Mouse (Mus musculus) gastrocnemius, postnatal 25 days (tissue): ENCODE measurements around the gene Mthfd2. TPM values are rescaled to one million over a fixed set of nuclear protein-coding genes. Genes with fewer than 3 reads are reported as not detected.
"Not testable (repeated sequence)": the region's sequence is repeated elsewhere in the genome, so short reads cannot be mapped to it uniquely, and the experiment has no call there.

Experiments
- DNase-seq: peaks from one replicate; pipeline ENCODE4 v3.0.0; 2022
- long read RNA-seq, 2 experiments: library from polyadenylated mRNA; stranded (forward); transcript quantifications; one replicate each; pipeline ENCODE4 v2.0.0; 2021
- total RNA-seq, 2 experiments: library from RNA; stranded (reverse); gene quantifications; 1 replicate in 1 of 2; 2 replicates in 1 of 2; pipeline ENCODE4 v1.2.3; 2021

Mthfd2 gene
- 1 to 10 TPM; 4.4 to 4.8 TPM for total RNA-seq
- long read RNA-seq, experiment 1, transcript Mthfd2-201 (8 exons, 2,085 nt) = major isoform, 7 of 9 reads
- long read RNA-seq, experiment 1, partial matches to known transcripts = 0 of 9 reads
- long read RNA-seq, experiment 1, other reads (novel, unspliced or antisense) = 2 of 9 reads
- long read RNA-seq, experiment 2, transcript Mthfd2-201 (8 exons, 2,085 nt) = major isoform, 10 of 12 reads
- long read RNA-seq, experiment 2, partial matches to known transcripts = 0 of 12 reads
- long read RNA-seq, experiment 2, other reads (novel, unspliced or antisense) = 2 of 12 reads

- DNase-seq = peak; percentile 94
Measured at GRCm38 (mm10) chr6:83325525-83326393, at the start of gene Mthfd2, which contains the start of gene Mob1a. TSS of gene Mthfd2 (minus strand) at chr6:83325908. TSS of gene Mob1a (plus strand) at chr6:83326016.

- no peak for DNase-seq
Measured at GRCm38 (mm10) chr6:83373704-83374300, 48.1 kb upstream of the Mthfd2 start.

DNA sequence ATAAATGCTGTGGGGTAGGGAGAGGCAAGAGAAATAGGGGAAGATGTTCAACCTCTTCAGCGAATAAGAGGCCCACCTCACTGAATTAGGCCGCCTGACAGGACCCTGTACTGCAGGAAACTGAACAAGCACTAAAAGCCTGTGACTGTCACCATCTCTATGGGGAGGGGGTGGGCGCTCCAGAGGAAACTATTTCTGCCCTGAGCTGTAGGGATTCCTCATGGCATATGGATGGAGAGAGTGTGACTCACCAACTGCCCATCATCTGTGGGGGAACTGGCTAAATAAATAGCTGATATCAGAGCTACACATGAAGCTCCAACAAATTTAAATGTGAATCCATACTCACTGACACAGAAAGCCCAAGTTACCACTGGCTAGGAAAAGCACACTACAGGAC, 45.6 kb upstream of the Mthfd2 start:
- no peak for DNase-seq

DNA sequence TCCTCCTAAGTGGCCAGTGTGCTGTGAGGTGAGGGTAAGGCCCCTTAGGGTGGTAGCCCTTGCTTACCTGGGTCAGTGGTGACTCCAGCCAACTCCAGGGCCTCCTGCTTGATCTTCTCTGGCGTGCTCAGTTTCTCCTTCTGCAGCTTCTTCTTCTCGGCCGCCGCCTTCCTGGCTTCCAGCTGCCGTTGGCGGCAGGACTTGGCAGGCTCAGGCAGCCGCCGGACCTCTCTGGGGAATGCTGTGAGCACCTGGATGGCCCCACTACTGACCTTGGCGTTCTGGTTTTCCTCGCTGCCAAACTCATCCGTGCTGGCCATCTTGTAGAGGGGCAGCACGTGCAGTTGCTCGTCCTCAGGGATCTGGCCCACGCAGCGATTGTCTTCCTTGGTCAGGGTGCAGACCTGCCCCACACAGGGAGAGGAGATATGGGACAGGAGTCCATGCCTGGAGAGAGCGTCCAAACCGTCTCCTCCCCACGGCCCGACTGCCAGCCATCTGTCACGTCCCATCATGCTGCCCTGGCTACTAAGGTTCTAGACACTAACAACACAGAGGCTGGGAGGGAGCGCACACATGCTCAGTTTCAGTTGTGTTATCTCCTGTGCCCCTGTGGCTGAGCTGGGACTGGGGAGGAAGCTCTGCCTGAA, 44.7 kb upstream of the Mthfd2 start:
- peak; percentile 29 for DNase-seq

DNA sequence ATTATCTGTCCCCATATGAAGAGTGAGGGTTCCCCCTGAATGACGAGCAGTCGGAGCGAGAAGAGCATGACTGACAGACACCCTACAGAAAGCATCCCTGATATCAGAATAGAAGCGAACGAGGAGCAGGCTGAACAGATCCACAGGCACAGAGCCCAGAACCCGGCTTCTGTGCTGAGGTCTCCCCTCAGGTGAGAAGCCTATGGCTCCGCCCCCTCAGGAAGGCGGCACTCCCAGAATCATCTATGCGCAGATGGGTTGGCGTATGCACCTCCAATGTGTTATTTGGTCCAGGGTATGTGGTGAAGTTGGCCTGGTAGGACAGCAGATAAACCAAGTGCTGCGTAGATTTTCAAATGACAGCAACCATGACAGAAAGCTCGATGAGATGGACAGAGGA, 37.4 kb upstream of the Mthfd2 start:
- DNase-seq = no peak

- no peak for DNase-seq
Measured at GRCm38 (mm10) chr6:83361523-83362248, 36.0 kb upstream of the Mthfd2 start.

DNA sequence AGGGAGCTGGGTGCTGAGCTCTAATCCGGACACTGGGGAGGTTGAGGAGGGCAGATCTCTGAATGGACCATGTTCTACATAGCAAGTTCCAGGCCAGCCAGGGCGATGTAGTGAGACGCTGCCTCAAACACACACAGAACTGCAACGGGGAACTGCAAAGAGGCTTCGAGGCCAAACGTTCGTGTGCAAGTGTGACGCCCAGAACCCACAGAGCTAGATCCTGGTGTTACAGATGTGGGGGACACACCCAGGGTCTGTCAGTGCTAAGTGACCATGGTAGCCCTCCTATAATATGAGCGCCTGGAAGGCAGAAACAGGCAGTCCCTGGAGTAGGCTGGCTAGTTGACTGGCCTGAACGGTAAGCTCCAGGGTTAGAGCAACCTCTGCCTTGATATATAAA, 31.7 kb upstream of the Mthfd2 start:
- no peak for DNase-seq

DNA sequence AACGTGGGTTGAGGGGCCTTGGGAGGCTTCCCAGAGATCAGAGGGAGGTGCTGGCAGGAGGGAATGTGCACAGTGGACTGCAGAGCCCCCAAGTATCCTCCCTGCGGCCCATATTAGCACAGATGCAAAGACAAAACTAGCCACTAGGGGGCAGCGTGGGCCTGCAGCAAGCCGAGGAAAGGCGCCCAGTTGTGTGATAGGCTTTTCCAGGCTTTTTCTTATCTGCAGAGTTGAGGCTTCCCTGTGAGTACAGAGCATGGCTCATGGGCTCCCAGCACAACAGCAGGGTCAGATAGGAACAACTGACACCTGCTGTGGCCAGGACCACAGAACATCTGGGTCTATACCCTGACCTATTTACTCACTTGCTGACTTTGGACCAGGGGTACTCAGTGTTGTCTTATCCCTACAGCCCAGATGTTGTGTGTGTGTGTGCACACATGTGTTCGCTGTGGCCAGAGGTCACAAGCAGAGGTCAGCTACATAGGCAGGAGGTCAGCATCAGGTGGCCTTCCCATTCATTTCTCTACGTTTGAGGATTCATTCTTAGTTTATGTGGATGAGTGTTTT, 30.9 kb upstream of the Mthfd2 start:
- peak; percentile 71 for DNase-seq

DNA sequence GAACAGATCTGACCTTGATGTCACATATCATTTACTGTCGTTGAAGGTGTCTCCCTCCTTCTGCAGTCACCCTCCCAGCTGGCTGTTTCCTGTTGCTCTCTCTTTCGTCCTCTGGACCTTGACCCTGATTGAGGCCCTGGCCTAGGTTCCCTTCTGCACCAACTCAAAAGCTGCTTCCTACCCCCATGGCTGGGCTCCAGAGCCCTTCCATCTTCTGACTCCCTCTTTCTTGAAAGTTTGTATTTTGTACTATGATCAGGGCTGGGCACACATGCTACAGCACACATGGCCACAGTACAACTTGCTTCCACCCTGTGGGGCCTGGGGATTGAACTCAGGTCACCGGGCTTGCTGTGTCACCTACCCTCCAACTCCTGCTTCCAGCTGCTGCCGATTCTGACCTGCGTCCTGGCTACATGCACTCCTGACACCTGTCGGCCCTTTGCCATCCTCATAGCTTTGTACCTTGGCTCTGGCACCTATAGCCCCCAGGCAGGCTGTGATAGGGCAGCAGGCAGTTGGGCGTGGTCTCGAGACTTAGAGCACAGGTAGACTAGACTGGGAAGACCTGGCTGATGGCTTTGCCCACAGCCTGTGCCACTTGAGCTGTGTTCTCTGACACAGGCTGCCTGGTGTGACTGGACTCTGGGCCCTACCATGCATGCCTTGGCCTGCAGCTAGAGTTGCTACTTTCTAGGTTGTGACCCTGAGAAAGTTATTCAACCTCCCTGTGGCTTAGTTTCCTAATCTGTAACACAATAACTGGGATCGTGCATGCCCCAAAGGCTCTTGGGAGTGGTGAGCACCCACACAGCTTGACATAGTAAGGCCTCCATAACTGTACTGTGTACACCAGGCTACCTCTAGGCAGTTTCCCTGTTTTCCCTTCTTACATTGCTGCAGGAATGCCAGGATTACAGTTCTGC, 29.4 kb upstream of the Mthfd2 start:
- DNase-seq = no peak

DNA sequence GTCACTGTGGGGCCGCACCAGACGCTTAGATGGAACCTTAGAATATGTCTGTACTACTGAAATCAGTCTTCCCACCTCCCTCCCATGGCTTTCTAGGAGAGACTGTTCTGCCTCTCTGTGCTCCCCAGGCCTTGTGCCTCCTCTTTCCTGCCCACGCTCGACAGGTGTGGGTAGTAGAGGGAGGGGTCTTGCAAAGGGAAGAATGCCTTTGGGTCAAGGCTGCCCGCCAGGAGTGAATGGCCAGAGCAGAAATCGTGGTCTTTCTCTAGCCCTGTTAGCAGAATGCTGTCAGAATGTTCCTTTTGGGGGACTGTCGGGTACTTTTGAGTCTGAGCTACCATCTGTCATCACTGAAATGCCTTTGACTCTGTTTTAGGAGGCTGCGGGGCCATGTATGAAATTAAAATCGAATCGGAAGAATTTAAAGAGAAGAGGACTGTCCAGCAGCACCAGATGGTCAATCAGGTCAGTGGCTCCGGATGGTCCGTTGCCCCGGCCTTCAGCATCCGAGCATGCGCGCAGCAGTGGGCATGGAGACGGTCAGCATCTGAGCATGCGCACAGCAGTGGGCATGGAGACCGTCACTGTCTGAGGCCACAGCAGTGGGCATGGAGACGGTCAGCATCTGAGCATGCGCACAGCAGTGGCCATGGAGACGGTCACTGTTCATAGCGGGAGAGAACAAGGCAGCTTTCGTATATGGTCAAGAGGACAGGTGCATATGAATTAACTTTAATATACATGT, 27.1 kb upstream of the Mthfd2 start:
- DNase-seq = no peak

GRCm38 (mm10) chr6:83351490-83352160, 25.9 kb upstream of the Mthfd2 start:
- no peak for DNase-seq

DNA sequence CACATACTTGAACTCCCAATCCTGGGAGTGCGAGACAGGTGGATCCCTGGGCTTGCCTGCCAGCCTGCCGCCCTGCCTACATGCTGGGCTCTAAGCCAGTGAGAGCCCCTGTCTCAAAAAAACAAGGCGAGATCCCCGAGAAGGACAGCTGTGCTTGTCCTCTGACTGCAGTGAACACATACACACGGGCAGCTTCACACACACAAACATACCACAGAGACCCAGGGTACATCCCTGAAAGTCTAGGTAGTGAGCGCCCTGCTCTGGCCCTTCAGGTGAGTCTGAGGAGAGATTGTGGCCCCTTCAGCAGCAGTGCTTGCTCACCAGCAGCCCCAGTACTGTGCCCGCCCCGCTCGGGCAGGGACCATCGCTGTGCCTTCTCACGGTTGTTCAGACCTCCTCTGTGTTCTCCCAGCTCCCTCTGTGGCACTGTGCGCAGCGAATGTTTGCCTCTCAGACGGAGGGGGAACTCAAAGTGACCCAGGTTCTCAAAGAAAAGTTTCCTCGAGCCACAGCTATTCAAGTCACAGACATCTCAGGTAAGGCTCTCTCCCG, 25.2 kb upstream of the Mthfd2 start:
- DNase-seq = no peak

GRCm38 (mm10) chr6:83350172-83350571, 24.5 kb upstream of the Mthfd2 start:
- no peak for DNase-seq

- DNase-seq = peak; percentile 82
Measured at GRCm38 (mm10) chr6:83349274-83349958, 23.7 kb upstream of the Mthfd2 start.

DNA sequence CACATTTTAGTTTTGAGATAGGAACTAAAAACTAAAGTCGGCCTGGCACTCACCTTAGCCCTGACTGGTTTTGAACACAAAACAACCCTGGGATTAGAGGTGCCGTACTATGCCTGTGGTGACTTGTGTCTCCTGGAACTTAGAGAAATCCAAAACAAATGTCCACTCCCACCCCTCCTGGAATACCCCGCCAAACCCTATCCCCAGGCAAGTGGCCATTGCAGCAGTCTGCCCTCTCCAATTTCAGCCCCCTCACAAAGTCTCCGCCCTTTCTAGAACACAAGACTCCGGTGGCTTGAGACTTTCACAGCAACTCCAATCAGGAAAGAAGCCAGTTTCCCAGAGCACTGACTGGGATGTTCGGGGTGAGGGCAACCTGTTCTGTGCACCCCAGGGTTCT, 23.2 kb upstream of the Mthfd2 start, which contains the start of gene Bola3:
Gene Bola3, plus strand, starts transcription at position 275 of the 400 bp plus-strand sequence.
- DNase-seq = no peak

GRCm38 (mm10) chr6:83347916-83348315, 22.2 kb upstream of the Mthfd2 start:
- DNase-seq = no peak

DNA sequence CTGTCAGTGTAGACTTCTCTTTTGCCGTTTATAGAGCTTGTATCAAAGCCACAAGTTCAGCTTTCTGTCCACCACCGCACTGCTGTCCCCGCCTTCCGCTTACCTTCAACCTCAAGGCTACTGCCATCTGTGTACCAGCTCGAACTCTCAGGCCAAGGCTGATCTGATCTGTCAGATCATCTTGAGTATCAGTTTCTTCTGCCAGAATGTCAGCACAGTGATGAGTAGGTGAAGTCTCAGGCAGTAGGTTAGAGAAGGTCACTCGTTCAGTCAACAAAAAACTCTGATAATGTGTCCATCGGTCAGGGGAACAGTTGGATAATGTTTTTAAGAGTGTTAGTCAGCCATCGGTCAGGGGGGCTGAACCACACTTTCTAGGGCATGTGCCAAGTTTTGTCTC, 19.6 kb upstream of the Mthfd2 start:
- DNase-seq = not testable (repeated sequence)

DNA sequence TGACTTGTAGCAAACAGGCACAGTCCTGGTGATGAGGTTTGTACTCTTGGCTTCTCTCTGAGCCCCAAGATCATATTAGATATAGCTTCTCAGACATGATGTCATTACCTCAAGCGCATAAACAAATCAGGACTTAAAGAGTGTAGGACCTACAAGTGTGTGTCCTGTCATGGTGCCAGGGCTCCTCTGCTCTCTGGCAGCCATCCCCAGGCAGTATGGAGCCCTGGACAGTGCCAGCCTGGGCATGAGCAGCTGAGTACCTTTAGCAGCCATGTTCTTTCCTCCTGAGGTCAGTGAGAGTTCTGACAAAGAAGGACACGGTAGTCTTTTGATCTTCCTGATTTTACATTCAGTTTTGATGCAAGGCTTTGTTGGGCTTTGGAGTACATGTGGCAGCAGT, 17.2 kb upstream of the Mthfd2 start:
- DNase-seq = no peak
